Mouse (Mus musculus) stomach, embryonic 15.5 days (tissue): ENCODE data around the gene Spint3. TPM values are rescaled to one million over a fixed set of nuclear protein-coding genes. Genes with fewer than 3 reads are reported as not detected.
"Not testable (repeated sequence)": the region's sequence is repeated elsewhere in the genome, so short reads cannot be mapped to it uniquely, and the experiment has no call there.

Experiments
- ATAC-seq: fragments of 200-750 bp; cut with Nextera tagmentation; 2 replicates; pipeline ENCODE4 v1.8.0; 2017; ENCODE audit warnings: low read depth, moderate number of reproducible peaks, moderate TSS enrichment; ENCODE audit not compliant: insufficient read depth, low FRiP score
- H3K27ac ChIP-seq: fragments of 300-500 bp; sonication (generic); 2 replicates; pipeline ENCODE4 v1.5.1; 2015; ENCODE audit warnings: mild to moderate bottlenecking, inconsistent platforms
- H3K27me3 ChIP-seq: fragments of 300-500 bp; sonication (generic); replicated peaks from 2 replicates; pipeline ENCODE4 v1.6.1; 2015; ENCODE audit warnings: inconsistent platforms
- H3K36me3 ChIP-seq: fragments of 300-500 bp; sonication (generic); 2 replicates; pipeline ENCODE4 v1.6.1; 2015; ENCODE audit warnings: inconsistent platforms
- H3K4me1 ChIP-seq: fragments of 300-500 bp; sonication (generic); 2 replicates; pipeline ENCODE4 v1.6.1; 2015; ENCODE audit warnings: inconsistent platforms
- H3K4me2 ChIP-seq: fragments of 300-500 bp; sonication (generic); 2 replicates; pipeline ENCODE4 v1.6.1; 2015; ENCODE audit warnings: mild to moderate bottlenecking, inconsistent platforms
- H3K4me3 ChIP-seq: fragments of 300-500 bp; sonication (generic); replicated peaks from 2 replicates; pipeline ENCODE4 v1.5.1; 2015; ENCODE audit warnings: inconsistent platforms
- H3K9ac ChIP-seq: fragments of 300-500 bp; sonication (generic); 2 replicates; pipeline ENCODE4 v1.6.1; 2015; ENCODE audit warnings: inconsistent platforms
- H3K9me3 ChIP-seq: fragments of 300-500 bp; sonication (generic); 2 replicates; pipeline ENCODE4 v1.6.1; 2016; ENCODE audit warnings: inconsistent platforms
- WGBS: fragments of 180-500 bp; shearing (Covaris S2); methylation state at CpG from one replicate; pipeline ENCODE4 v1.1.7; 2015; 5-methylcytosine and 5-hydroxymethylcytosine counted together
- polyA plus RNA-seq: library from polyadenylated mRNA; unstranded; fragments of >200 nt; fragmentation: Nextera tagmentation; extraction: Ambion mirVana; gene quantifications from 2 replicates; pipeline ENCODE4 v1.2.1, GENCODE M21; 2015

The Spint3 gene
- polyA plus RNA-seq, result not detected in 2 replicates

DNA sequence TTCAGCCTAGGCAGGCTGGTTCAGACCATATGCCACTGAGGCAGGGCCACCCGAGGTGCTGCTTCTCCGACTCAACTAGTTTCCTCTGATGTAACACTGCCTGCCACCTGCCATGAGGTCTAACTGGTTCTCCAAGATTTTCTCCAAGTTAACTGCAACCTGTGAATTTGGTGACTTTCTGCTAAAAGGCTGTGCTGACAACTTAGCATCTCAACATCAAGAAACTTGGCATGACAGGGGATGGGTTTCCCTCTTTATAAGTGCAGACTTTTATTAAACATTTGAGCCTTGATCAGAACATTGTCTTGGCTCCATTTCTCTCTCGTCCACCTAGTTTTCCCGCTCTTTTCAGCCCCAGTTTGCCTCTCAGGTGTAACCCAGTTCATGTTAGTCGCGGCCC lies at the start of gene Spint3:
Gene Spint3, minus strand, starts transcription at position 101 of the 400 bp plus-strand sequence.
- H3K9me3 ChIP-seq, H3K4me3 ChIP-seq, H3K36me3 ChIP-seq, H3K4me1 ChIP-seq, H3K9ac ChIP-seq, H3K27ac ChIP-seq, ATAC-seq, H3K27me3 ChIP-seq, H3K4me2 ChIP-seq: not testable (repeated sequence)
- WGBS, result 88% methylated on average over 6 of the region's 6 CpGs

DNA sequence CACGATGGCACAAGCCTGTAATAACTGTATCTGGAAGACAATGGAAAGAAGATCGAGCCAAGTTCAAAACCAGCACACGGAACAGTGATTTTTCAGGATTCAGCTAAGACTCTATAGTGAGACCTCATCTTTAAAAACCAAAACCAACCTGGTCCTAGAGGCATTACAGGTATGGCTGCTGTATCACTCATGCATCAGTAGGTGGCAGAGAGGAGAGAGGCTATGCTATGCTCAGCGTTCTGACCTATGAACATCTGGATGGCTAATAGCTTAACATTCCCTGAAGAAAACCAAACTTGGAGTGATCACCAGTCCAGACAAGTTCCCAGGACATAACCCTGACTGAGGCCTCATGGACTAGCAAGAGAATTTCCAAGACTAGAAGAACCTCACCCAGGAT lies 48.5 kb upstream of the Spint3 start:
- no peaks in the 10 kb centered on the region for H3K36me3 ChIP-seq
- H3K27me3 ChIP-seq, result no peaks in the 10 kb centered on the region
- H3K9ac ChIP-seq, result no peak overlapping the region
- no peaks in the 10 kb centered on the region for H3K4me1 ChIP-seq
- no peak overlapping the region for H3K4me2 ChIP-seq
- no peak for ATAC-seq
- no peak overlapping the region for H3K4me3 ChIP-seq
- 83% methylated on average over 4 of the region's 4 CpGs for WGBS
- no peaks in the 10 kb centered on the region for H3K9me3 ChIP-seq
- H3K27ac ChIP-seq, result no peak overlapping the region

DNA sequence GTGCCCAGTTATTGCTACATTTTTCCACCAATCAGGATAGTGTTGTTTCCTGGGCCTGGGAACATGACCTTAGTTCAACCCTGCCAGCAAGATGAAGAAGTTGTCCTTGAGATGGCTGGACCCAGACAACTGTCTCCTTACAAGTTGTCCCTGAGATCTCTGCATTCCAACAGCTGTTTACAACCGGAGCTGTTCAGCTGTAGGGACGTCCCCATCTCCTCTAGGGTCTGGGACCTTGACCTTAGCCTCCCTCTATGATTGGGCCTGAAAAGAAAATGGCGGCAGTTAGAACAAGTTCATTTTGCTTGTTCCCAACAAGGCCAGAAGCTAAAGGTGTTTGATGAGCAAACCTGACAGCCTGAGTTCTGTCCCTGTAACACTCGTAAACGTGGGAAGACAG lies 45.8 kb upstream of the Spint3 start:
- no peaks in the 10 kb centered on the region for H3K4me1 ChIP-seq
- 72% methylated on average over 5 of the region's 5 CpGs for WGBS
- H3K4me3 ChIP-seq, result no peak overlapping the region
- no peaks in the 10 kb centered on the region for H3K27me3 ChIP-seq
- H3K27ac ChIP-seq, result no peak overlapping the region
- no peaks in the 10 kb centered on the region for H3K36me3 ChIP-seq
- H3K9ac ChIP-seq, result no peak overlapping the region
- no peak overlapping the region for H3K4me2 ChIP-seq
- no peaks in the 10 kb centered on the region for H3K9me3 ChIP-seq
- no peak for ATAC-seq

DNA sequence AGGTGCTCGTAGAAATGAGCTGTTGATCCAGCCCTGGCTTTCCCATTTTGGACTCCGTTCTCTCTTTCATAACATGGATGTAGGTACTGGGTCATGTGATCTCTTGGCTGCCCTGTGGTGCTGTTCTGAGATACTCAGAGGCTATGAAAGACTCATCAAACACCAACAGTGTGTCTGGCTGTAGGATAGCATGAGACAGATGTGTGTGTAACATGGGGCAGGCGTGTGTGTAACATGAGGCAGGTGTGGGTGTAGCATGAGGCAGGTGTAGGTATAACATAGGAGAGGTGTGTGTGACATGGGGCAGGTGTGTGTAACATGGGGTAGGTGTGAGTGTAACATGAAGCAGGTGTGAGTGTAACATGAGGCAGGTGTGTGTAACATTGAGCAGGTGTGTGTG lies 42.1 kb upstream of the Spint3 start:
- H3K9me3 ChIP-seq, result no peaks in the 10 kb centered on the region
- H3K9ac ChIP-seq, result no peak overlapping the region
- no peak overlapping the region for H3K27ac ChIP-seq
- H3K36me3 ChIP-seq, result no peaks in the 10 kb centered on the region
- 88% methylated on average over 3 of the region's 3 CpGs for WGBS
- no peaks in the 10 kb centered on the region for H3K27me3 ChIP-seq
- no peak overlapping the region for H3K4me2 ChIP-seq
- H3K4me3 ChIP-seq, result no peak overlapping the region
- H3K4me1 ChIP-seq, result no peaks in the 10 kb centered on the region
- no peak for ATAC-seq

DNA sequence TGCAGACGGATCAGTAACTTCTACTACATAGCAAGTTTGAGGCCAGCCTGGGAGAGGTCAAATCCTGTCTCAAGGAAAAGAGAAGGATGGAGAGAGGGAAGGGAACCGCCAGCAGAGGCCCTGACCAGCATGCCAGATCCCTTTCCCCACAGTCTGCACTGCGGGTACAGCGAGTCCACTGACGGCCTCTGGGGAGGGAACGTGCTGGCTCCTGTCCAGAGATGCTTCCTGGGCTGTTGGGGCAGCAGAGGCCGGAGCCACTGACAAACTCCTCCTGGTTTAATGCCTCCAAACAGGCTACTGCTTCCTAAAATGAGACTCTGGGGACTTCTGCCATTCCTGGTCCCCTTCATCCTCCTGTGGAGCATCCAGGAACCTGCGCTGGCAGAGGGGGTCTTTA lies 40.2 kb upstream of the Spint3 start, which contains the start of the genes Wfdc6b and Wfdc8:
Gene Wfdc6b, plus strand, starts transcription at position 52 of the 400 bp plus-strand sequence.
Gene Wfdc8, minus strand, starts transcription at position 156 of the 400 bp plus-strand sequence.
- ATAC-seq, H3K27ac ChIP-seq, H3K36me3 ChIP-seq, H3K4me1 ChIP-seq, H3K27me3 ChIP-seq, H3K4me3 ChIP-seq, H3K9me3 ChIP-seq, H3K9ac ChIP-seq, H3K4me2 ChIP-seq: not testable (repeated sequence)
- 52% methylated on average over 8 of the region's 8 CpGs for WGBS

DNA sequence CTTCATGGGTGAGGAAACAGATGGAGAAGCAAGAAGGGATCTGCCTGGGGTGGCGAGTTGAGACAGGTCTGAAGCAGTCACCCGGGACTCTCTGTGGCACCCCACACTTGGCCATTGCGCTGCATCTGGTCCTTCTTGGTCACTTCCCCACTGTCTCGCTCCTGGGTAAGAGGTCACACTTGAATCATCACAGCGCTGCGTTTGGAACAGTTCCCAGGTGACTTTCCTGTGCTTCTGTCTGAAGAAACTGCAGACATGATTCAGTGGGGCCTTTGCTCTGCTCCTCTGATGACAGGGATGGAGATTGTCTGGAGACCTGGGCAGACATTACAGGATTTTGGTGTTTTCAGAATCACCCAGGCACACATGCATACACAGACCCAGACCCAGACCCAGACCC lies 35.5 kb upstream of the Spint3 start:
- H3K4me2 ChIP-seq, result no peak overlapping the region
- 75% methylated on average over 6 of the region's 6 CpGs for WGBS
- ATAC-seq, result no peak

DNA sequence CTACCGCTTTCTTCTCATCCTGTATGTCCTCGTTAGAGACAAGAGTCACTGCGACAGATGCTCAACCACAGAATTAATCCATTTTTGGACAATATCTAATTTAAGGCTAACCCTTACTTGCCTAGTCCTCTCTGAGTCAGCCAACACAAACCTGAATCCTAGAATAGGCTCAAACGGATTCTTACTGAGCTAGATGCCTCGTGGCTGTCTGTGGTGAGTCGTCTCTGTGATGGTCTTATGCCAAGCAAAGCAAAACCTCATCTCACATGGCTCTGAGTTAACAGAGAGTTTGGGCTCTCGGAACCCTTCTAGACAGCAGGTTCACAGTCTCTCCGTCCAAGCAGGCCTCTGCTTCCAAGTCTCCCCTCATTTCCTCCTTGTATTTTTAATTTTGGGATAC lies 31.2 kb upstream of the Spint3 start:
- no peak for ATAC-seq
- no peaks in the 10 kb centered on the region for H3K36me3 ChIP-seq
- no peak overlapping the region for H3K4me2 ChIP-seq
- H3K9me3 ChIP-seq, result no peaks in the 10 kb centered on the region
- H3K4me3 ChIP-seq, result no peak overlapping the region
- no peaks in the 10 kb centered on the region for H3K27me3 ChIP-seq
- no peaks in the 10 kb centered on the region for H3K4me1 ChIP-seq
- no peak overlapping the region for H3K27ac ChIP-seq
- no peak overlapping the region for H3K9ac ChIP-seq
- WGBS, result 88% methylated on average over 8 of the region's 8 CpGs

More for the DNA sequence above, 35.5 kb upstream of the Spint3 start:
- Histone ChIP-seq H3K4me3 (no peak overlapping the region), H3K9me3 (no peaks in the 10 kb centered on the region), H3K27ac (no peak overlapping the region), H3K4me1 (no peaks in the 10 kb centered on the region), H3K27me3 (no peaks in the 10 kb centered on the region), H3K36me3 (no peaks in the 10 kb centered on the region), H3K9ac (no peak overlapping the region)

DNA sequence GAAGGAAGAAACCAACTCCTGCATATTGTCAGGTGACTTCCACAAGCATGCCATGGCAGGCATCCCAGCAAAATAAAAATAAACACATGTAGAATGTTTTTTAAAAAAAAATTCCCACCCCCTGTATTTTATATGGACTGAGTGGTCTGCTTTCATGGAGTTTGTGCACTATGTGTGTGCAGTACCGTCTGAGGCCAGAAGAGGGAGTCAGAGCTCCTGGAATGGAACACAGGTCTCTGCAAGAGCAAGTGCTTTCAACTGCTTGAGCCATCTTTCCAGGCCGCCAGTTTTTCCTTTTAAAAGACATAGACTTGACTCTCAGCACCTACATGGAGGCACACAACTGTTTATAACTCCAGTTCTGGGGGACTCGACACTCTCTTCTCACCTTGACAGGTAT lies 30.2 kb upstream of the Spint3 start:
- no peaks in the 10 kb centered on the region for H3K27me3 ChIP-seq
- no peak overlapping the region for H3K4me3 ChIP-seq
- ATAC-seq, result no peak
- no peak overlapping the region for H3K4me2 ChIP-seq
- no peaks in the 10 kb centered on the region for H3K4me1 ChIP-seq
- no peak overlapping the region for H3K9ac ChIP-seq
- 88% methylated on average over 3 of the region's 3 CpGs for WGBS
- H3K36me3 ChIP-seq, result no peaks in the 10 kb centered on the region
- H3K9me3 ChIP-seq, result no peaks in the 10 kb centered on the region
- no peak overlapping the region for H3K27ac ChIP-seq

DNA sequence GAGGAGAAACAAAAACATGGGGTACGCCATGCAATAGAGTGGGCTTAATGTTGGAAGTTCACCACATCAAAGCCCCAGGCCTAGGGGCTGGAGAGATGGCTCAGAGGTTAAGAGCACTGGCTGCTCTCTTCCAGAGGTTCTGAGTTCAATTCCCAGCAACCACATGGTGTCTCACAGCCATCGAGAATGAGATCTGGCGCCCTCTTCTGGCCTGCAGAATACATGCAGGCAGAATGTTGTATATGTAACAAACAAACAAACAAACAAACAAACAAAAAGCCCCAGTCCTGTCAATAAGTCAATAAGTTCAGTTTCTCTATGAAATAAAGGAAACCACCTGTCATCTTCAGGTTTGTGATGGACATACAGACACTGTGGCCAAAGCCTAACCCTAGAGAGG lies 26.9 kb upstream of the Spint3 start:
- Histone ChIP-seq H3K27ac (no peak overlapping the region), H3K4me3 (no peak overlapping the region), H3K9ac (no peak overlapping the region), H3K9me3 (no peaks in the 10 kb centered on the region), H3K27me3 (no peaks in the 10 kb centered on the region), H3K4me1 (no peaks in the 10 kb centered on the region), H3K4me2 (no peak overlapping the region), H3K36me3 (no peaks in the 10 kb centered on the region)
- ATAC-seq, result no peak
- 70% methylated on average over 3 of the region's 3 CpGs for WGBS

DNA sequence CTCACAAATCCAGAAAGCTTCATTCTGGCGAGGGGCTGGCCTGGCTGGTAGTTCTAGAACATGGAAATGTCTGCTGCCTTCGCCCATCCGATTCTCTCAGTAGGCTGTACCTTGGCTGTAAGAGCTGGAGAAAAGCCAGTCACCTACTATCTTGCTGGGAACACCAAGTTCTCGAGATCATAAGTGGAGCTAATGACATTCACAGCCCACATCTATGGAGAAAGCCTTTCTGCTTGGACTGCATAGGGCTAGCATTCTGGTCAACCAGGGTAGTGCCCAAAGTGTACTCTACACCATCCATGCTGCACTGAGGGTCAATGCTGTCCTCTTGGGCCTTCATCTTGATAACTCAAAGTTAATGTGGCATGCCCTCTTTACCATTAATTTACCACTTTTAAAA lies 20.2 kb upstream of the Spint3 start, which contains the start of gene Eppin:
Gene Eppin, minus strand, starts transcription at position 101 of the 400 bp plus-strand sequence.
- H3K27ac ChIP-seq, result no peak within 1 kb of the TSS
- H3K4me2 ChIP-seq, result no peak within 1 kb of the TSS
- H3K9me3 ChIP-seq, result no peaks in the 10 kb centered on the region
- no peaks in the 10 kb centered on the region for H3K4me1 ChIP-seq
- WGBS, result 85% methylated on average over 4 of the region's 4 CpGs
- H3K9ac ChIP-seq, result no peak within 1 kb of the TSS
- no peaks in the 10 kb centered on the region for H3K27me3 ChIP-seq
- ATAC-seq, result no peak
- no peak within 1 kb of the TSS for H3K4me3 ChIP-seq
- no peaks in the 10 kb centered on the region for H3K36me3 ChIP-seq

DNA sequence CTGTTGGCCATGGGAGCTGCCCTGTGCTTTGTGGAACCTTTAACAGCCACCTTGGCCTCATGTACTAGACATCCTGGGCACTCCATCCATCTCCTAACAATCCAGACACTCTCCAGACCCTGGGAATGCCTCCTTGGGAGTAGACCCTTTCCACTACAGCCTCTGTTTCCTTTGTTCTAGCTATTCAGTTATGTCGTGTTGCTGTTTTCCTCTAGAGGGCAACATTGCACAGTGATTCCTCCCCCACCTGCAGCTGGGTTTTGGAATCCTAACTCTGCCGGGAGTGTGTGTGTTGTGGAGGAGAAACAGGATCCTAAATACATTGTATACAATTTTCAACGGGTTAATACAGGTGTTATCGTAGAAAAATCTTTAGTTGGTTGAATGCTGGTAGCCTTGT lies 18.8 kb upstream of the Spint3 start:
- no peak; the same call in 1 of the 2 replicates for ATAC-seq
- H3K4me3 ChIP-seq, result no peak overlapping the region
- H3K36me3 ChIP-seq, result no peaks in the 10 kb centered on the region
- H3K9ac ChIP-seq, result no peak overlapping the region
- H3K4me1 ChIP-seq, result no peaks in the 10 kb centered on the region
- H3K9me3 ChIP-seq, result no peaks in the 10 kb centered on the region
- WGBS, result 5% methylated on average over 4 of the region's 4 CpGs
- no peaks in the 10 kb centered on the region for H3K27me3 ChIP-seq
- H3K27ac ChIP-seq, result no peak overlapping the region
- no peak overlapping the region for H3K4me2 ChIP-seq

DNA sequence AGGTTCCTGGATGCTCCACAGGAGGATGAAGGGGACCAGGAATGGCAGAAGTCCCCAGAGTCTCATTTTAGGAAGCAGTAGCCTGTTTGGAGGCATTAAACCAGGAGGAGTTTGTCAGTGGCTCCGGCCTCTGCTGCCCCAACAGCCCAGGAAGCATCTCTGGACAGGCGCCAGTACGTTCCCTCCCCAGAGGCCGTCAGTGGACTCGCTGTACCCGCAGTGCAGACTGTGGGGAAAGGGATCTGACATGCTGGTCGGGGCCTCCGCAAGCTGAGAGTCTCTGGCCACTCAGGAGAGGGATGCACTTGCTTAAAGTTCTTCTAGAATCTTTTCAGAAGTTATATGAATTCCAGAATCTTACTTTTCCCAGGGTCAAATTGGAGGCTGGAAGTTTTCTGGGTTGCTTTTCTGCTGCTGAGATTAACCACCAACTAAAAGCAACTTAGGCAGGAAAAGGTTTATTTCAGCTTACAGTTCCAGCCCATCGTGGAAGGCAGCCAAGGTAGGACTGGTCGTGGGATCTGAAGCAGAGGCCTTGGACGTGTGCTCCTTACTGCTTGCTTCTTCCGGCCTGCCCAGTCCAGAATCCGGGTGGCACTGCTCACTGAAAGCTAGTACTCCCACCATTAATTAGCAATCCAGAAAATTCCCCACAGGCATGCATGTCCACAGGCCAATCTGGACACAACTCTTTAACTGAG lies 11.9 kb upstream of the Spint3 start, which contains the start of gene Wfdc6a:
Gene Wfdc6a, minus strand, starts transcription at position 423 of the 701 bp plus-strand sequence.
- not testable (repeated sequence) for H3K4me1 ChIP-seq, H3K4me2 ChIP-seq, ATAC-seq, H3K36me3 ChIP-seq, H3K27me3 ChIP-seq, H3K9me3 ChIP-seq, H3K9ac ChIP-seq, H3K27ac ChIP-seq, H3K4me3 ChIP-seq
- WGBS, result 51% methylated on average over 13 of the region's 13 CpGs
